Mouse (Mus musculus): ENCODE results near the gene Rundc3a. TPM values are rescaled to one million over a fixed set of nuclear protein-coding genes. Genes with fewer than 3 reads are reported as not detected.

Rundc3a gene
- polyA plus RNA-seq, 1 experiment from 2014 or later, result 7.0 TPM

GRCm38 (mm10) chr11:102376196-102376835 is 16.9 kb upstream of the Rundc3a start:
- Histone ChIP-seq H3K36me3 (ENCODE audit: insufficient read depth, low read length) (no peaks in the 10 kb centered on the region), H3K4me2 (ENCODE audit: low read length) (peak overlapping the region; percentile 36; the same call in 1 of the 2 replicates), H3K9ac (ENCODE audit: low read depth, low read length) (no peak overlapping the region), H3K4me3 (replicated peaks; ENCODE audit: low read depth, low read length) (peak overlapping the region; percentile 6; the same call in 1 of the 2 replicates), H3K27ac (peak overlapping the region; percentile 55; the same call in 1 of the 2 replicates), H3K9me3 (replicated peaks; ENCODE audit: low read length) (no peaks in the 10 kb centered on the region), H3K27me3 (ENCODE audit: insufficient read depth, low read length) (no peaks in the 10 kb centered on the region), H3K4me1 (replicated peaks; ENCODE audit: insufficient read depth, low read length) (peaks cover 14% of the 10 kb centered on the region; the same call in 1 of the 2 replicates)
- 27% methylated on average over 8 of the region's 8 CpGs for WGBS
- DNase-seq (ENCODE audit: low spot score) (no peak), ATAC-seq (replicated peaks; ENCODE audit: low FRiP score, low read depth) (no peak)
- no peak for TF ChIP-seq CTCF (IDR thresholded peaks at IDR 0.05; ENCODE audit: low read depth)

DNA sequence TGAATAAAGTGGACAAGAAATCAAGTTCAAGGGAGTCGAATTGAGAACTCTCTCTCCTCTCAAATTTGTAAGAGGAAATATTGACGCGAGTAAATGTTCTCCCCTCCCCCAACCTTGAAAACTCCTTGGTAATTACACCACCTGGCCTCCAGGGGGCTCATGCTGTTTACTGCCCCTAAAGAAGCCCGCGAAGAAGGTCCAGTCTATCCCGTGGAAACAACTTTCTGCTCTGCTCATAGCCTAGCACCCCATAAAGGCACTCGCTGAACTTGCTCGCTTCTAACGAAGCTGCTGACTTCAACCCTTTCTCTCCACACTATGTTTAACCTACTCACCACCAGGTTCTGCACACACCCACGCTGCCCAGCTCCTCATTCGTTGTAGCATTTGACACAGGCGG is 16.0 kb upstream of the Rundc3a start:
- Histone ChIP-seq H3K9me3 (replicated peaks; ENCODE audit: low read length) (no peaks in the 10 kb centered on the region), H3K27me3 (ENCODE audit: insufficient read depth, low read length) (no peaks in the 10 kb centered on the region), H3K4me2 (ENCODE audit: low read length) (no peak overlapping the region), H3K27ac (no peak overlapping the region), H3K9ac (ENCODE audit: low read depth, low read length) (no peak overlapping the region), H3K4me3 (replicated peaks; ENCODE audit: low read depth, low read length) (no peak overlapping the region), H3K36me3 (ENCODE audit: insufficient read depth, low read length) (no peaks in the 10 kb centered on the region), H3K4me1 (replicated peaks; ENCODE audit: insufficient read depth, low read length) (peaks cover 14% of the 10 kb centered on the region; the same call in 1 of the 2 replicates)
- no peak for ATAC-seq (replicated peaks; ENCODE audit: low FRiP score, low read depth)
- no peak for DNase-seq (ENCODE audit: low spot score)
- 70% methylated on average over 12 of the region's 12 CpGs for WGBS
- peak; percentile 44 for TF ChIP-seq CTCF (IDR thresholded peaks at IDR 0.05; ENCODE audit: low read depth)

DNA sequence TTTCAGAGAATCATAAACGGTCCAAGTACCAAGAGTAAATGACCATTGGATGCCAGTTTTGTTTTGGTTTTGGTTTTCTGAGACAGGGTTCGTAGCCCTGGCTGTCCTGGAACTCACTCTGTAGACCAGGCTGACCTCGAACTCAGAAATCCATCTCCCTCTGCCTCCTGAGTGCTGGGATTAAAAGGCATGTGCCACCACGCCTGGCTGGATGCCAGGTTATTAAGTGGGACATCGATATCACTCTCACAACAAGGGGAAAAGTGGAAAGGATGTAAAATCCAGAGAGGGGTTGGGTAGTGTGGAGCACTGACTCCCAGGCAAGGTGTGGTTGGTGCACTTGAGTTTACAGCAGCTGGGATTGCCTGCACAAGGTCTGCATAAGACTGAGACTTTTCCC is 13.1 kb upstream of the Rundc3a start:
- no peak for TF ChIP-seq CTCF (IDR thresholded peaks at IDR 0.05; ENCODE audit: low read depth)
- H3K4me1 ChIP-seq (replicated peaks; ENCODE audit: insufficient read depth, low read length), result peaks cover 12% of the 10 kb centered on the region; the same call in 1 of the 2 replicates
- H3K27me3 ChIP-seq (ENCODE audit: insufficient read depth, low read length), result no peaks in the 10 kb centered on the region
- H3K9me3 ChIP-seq (replicated peaks; ENCODE audit: low read length), result no peaks in the 10 kb centered on the region
- WGBS, result 64% methylated on average over 5 of the region's 5 CpGs
- no peaks in the 10 kb centered on the region for H3K36me3 ChIP-seq (ENCODE audit: insufficient read depth, low read length)
- ATAC-seq (replicated peaks; ENCODE audit: low FRiP score, low read depth) (no peak), DNase-seq (ENCODE audit: low spot score) (no peak)
- H3K4me3 ChIP-seq (replicated peaks; ENCODE audit: low read depth, low read length), result no peak overlapping the region
- no peak overlapping the region for H3K4me2 ChIP-seq (ENCODE audit: low read length)
- no peak overlapping the region for H3K27ac ChIP-seq
- no peak overlapping the region for H3K9ac ChIP-seq (ENCODE audit: low read depth, low read length)

- Histone ChIP-seq H3K27me3 (ENCODE audit: insufficient read depth, low read length) (no peaks in the 10 kb centered on the region), H3K9me3 (replicated peaks; ENCODE audit: low read length) (no peaks in the 10 kb centered on the region), H3K4me3 (replicated peaks; ENCODE audit: low read depth, low read length) (no peak overlapping the region), H3K9ac (ENCODE audit: low read depth, low read length) (no peak overlapping the region), H3K36me3 (ENCODE audit: insufficient read depth, low read length) (no peaks in the 10 kb centered on the region), H3K4me1 (replicated peaks; ENCODE audit: insufficient read depth, low read length) (no peaks in the 10 kb centered on the region), H3K4me2 (ENCODE audit: low read length) (no peak overlapping the region), H3K27ac (no peak overlapping the region)
- DNase-seq (ENCODE audit: low spot score) (no peak), ATAC-seq (replicated peaks; ENCODE audit: low FRiP score, low read depth) (no peak)
- no peak for TF ChIP-seq CTCF (IDR thresholded peaks at IDR 0.05; ENCODE audit: low read depth)
- 47% methylated on average over 4 of the region's 4 CpGs for WGBS
Measured at GRCm38 (mm10) chr11:102381341-102382100, 11.7 kb upstream of the Rundc3a start.

DNA sequence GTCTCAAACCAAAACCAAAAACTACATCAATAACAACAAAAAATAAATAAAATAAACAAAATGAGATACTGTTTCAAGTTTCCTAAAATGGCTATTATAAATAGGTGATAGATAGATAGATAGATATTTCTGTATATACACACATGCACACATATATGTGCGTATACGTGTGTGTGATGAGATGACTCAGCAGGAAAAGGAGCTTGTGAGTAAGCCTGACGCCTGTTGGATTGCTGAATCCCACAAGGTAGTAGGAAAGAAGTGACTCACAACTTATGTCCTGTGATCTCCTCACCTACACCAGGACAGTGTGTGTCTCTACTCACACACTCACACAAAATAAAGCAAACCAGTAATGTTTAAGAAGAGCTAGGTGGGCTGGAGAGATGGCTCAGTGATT is 10.4 kb upstream of the Rundc3a start:
- no peaks in the 10 kb centered on the region for H3K27me3 ChIP-seq (ENCODE audit: insufficient read depth, low read length)
- no peak overlapping the region for H3K9ac ChIP-seq (ENCODE audit: low read depth, low read length)
- H3K36me3 ChIP-seq (ENCODE audit: insufficient read depth, low read length), result no peaks in the 10 kb centered on the region
- H3K9me3 ChIP-seq (replicated peaks; ENCODE audit: low read length), result no peaks in the 10 kb centered on the region
- H3K27ac ChIP-seq, result no peak overlapping the region
- no peak overlapping the region for H3K4me3 ChIP-seq (replicated peaks; ENCODE audit: low read depth, low read length)
- DNase-seq (ENCODE audit: low spot score), result no peak
- H3K4me2 ChIP-seq (ENCODE audit: low read length), result no peak overlapping the region
- ATAC-seq (replicated peaks; ENCODE audit: low FRiP score, low read depth), result no peak
- no peaks in the 10 kb centered on the region for H3K4me1 ChIP-seq (replicated peaks; ENCODE audit: insufficient read depth, low read length)
- no peak for TF ChIP-seq CTCF (IDR thresholded peaks at IDR 0.05; ENCODE audit: low read depth)
- WGBS, result 77% methylated on average over 3 of the region's 3 CpGs

DNA sequence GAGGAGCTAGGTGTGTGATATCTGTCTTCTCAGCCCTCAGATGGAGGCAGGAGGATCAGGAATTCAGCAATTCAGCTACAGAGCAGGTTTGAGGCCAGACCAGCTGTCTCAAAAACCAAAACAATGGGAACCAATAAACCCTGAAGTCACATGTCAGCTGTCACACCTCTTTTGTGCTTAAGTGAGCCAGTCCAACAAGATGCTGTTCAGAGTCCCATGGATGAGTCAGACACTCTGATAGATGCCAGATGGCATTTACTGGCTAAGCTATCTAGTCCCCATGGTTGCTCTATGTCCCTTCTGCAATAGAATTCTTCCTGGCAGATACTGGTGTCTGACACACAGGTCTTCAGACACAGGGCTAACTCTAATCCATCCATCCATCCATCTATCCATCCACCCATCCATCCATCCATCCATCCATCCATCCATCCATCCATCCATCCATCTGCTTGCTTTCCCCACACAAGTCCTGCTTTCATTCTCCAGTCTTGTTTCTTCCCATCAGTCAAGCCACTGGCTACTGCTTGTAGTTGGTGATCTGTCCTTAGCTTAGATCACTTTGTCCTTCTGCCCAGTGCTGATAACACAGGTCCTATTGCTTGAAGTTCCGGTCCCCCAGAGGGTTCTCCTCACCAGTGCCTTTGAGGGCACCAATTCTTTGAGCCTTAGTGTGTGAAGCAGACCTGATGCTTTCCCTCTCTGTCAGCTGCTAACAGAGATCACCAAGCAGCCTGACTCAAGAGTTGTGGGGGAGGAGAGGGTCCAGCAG is 9.7 kb upstream of the Rundc3a start:
- no peaks in the 10 kb centered on the region for H3K4me1 ChIP-seq (replicated peaks; ENCODE audit: insufficient read depth, low read length)
- H3K27me3 ChIP-seq (ENCODE audit: insufficient read depth, low read length), result no peaks in the 10 kb centered on the region
- H3K9me3 ChIP-seq (replicated peaks; ENCODE audit: low read length), result no peaks in the 10 kb centered on the region
- DNase-seq (ENCODE audit: low spot score), result no peak
- no peak overlapping the region for H3K9ac ChIP-seq (ENCODE audit: low read depth, low read length)
- H3K27ac ChIP-seq, result no peak overlapping the region
- H3K4me3 ChIP-seq (replicated peaks; ENCODE audit: low read depth, low read length), result no peak overlapping the region
- no peaks in the 10 kb centered on the region for H3K36me3 ChIP-seq (ENCODE audit: insufficient read depth, low read length)
- no peak for TF ChIP-seq CTCF (IDR thresholded peaks at IDR 0.05; ENCODE audit: low read depth)
- no peak overlapping the region for H3K4me2 ChIP-seq (ENCODE audit: low read length)
- 85% methylated on average over 1 of the region's 1 CpGs for WGBS
- ATAC-seq (replicated peaks; ENCODE audit: low FRiP score, low read depth), result no peak

Measured in kidney, postnatal 0 days (tissue).